Mouse (Mus musculus) liver, embryonic 11.5 days (tissue): ENCODE results near the gene 4931428F04Rik. TPM values are rescaled to one million over a fixed set of nuclear protein-coding genes. Genes with fewer than 3 reads are reported as not detected.

Experiments
- ATAC-seq: fragments of 200-750 bp; cut with Nextera tagmentation; replicated peaks from 2 replicates; pipeline ENCODE4 v1.8.0; 2017; ENCODE audit warnings: moderate number of reproducible peaks, mild to moderate bottlenecking, moderate TSS enrichment, moderate library complexity; ENCODE audit not compliant: low FRiP score
- DNase-seq: peaks from one replicate; pipeline ENCODE4 v3.0.0-alpha.2; 2017; ENCODE audit warnings: low spot score
- H3K27ac ChIP-seq: fragments of 300-500 bp; sonication (generic); 2 replicates; pipeline ENCODE4 v1.5.1; 2014; ENCODE audit warnings: mild to moderate bottlenecking, low read depth, low read length, control low read depth
- H3K27me3 ChIP-seq: fragments of 300-500 bp; sonication (generic); replicated peaks from 2 replicates; pipeline ENCODE4 v1.6.1; 2014; ENCODE audit warnings: low read length, mixed read lengths; ENCODE audit not compliant: control insufficient read depth, insufficient read depth
- H3K36me3 ChIP-seq: fragments of 300-500 bp; sonication (generic); 2 replicates; pipeline ENCODE4 v1.6.1; 2014; ENCODE audit warnings: mild to moderate bottlenecking, low read length, moderate library complexity, mixed read lengths; ENCODE audit not compliant: control insufficient read depth, insufficient read depth
- H3K4me1 ChIP-seq: fragments of 300-500 bp; sonication (generic); replicated peaks from 2 replicates; pipeline ENCODE4 v1.6.1; 2014; ENCODE audit warnings: low read length, mixed read lengths; ENCODE audit not compliant: control insufficient read depth, insufficient read depth
- H3K4me2 ChIP-seq: fragments of 300-500 bp; sonication (generic); 2 replicates; pipeline ENCODE4 v1.6.1; 2014; ENCODE audit warnings: mild to moderate bottlenecking, control low read depth, moderate library complexity
- H3K4me3 ChIP-seq: fragments of 300-500 bp; sonication (generic); 2 replicates; pipeline ENCODE4 v1.5.1; 2014; ENCODE audit warnings: low read depth, low read length, control low read depth
- H3K9ac ChIP-seq: fragments of 300-500 bp; sonication (generic); 2 replicates; pipeline ENCODE4 v1.6.1; 2014; ENCODE audit warnings: low read depth, low read length, control low read depth
- H3K9me3 ChIP-seq: fragments of 300-500 bp; sonication (generic); 2 replicates; pipeline ENCODE4 v1.6.1; 2016; ENCODE audit warnings: low read length, inconsistent platforms, mixed read lengths; ENCODE audit not compliant: control insufficient read depth
- WGBS: fragments of 180-500 bp; shearing (Covaris S2); extraction: QIAGEN DNeasy Blood & Tissue Kit; methylation state at CpG from one replicate; pipeline ENCODE4 v1.1.7; 2014; 5-methylcytosine and 5-hydroxymethylcytosine counted together
- polyA plus RNA-seq: library from polyadenylated mRNA; unstranded; fragments of >200 nt; fragmentation: Nextera tagmentation; extraction: Ambion mirVana; gene quantifications from 2 replicates; pipeline ENCODE4 v1.2.1, GENCODE M21; 2014

4931428F04Rik gene
- polyA plus RNA-seq, 1 experiment from 2014 or later: 4.7 TPM

- H3K27me3 ChIP-seq: no peaks in the 10 kb centered on the region
- no peaks in the 10 kb centered on the region for H3K9me3 ChIP-seq
- ATAC-seq (no peak), DNase-seq (no peak)
- H3K4me3 ChIP-seq: no peak overlapping the region
- H3K36me3 ChIP-seq: peaks cover 55% of the 10 kb centered on the region
- WGBS: 84% methylated on average over 9 of the region's 9 CpGs
- H3K4me1 ChIP-seq: peaks cover 52% of the 10 kb centered on the region
- H3K4me2 ChIP-seq: no peak overlapping the region
- H3K27ac ChIP-seq: 0 out of 2 replicates have a peak overlapping the region, but pooled peaks have one; percentile 6
- no peak overlapping the region for H3K9ac ChIP-seq
These were observed 14.2 kb upstream of the 4931428F04Rik start for GRCm38 (mm10) chr8:105303874-105304273.

DNA sequence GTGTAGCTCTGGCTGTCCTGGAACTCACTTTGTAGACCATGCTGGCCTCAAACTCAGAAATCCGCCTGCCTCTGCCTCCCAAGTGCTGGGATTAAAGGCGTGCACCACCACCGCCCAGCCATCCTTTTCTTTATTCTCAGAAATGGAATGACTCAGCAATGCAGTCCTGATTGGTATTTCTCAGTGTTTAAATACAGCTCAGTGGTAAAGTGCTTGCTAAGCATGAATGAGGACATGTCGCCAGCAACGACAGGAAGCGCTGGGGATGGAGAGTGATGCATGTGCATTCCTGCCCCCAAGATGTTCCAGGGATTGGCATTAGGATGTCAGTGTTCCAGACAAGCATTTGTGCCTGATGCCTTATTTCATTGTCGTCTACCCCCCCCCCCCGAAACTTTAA is 13.7 kb upstream of the 4931428F04Rik start:
- H3K4me3 ChIP-seq: no peak overlapping the region
- WGBS: 76% methylated on average over 8 of the region's 8 CpGs
- ATAC-seq: no peak
- H3K9ac ChIP-seq: no peak overlapping the region
- H3K27me3 ChIP-seq: no peaks in the 10 kb centered on the region
- H3K27ac ChIP-seq: no peak overlapping the region
- no peak overlapping the region for H3K4me2 ChIP-seq
- H3K4me1 ChIP-seq: peaks cover 56% of the 10 kb centered on the region
- DNase-seq: no peak
- H3K9me3 ChIP-seq: no peaks in the 10 kb centered on the region
- H3K36me3 ChIP-seq: peaks cover 58% of the 10 kb centered on the region

- H3K9me3 ChIP-seq: no peaks in the 10 kb centered on the region
- H3K27me3 ChIP-seq: no peaks in the 10 kb centered on the region
- peaks cover 54% of the 10 kb centered on the region for H3K4me1 ChIP-seq
- DNase-seq (no peak), ATAC-seq (peak; percentile 86)
- H3K4me3 ChIP-seq: peak overlapping the region; percentile 99
- H3K36me3 ChIP-seq: peaks cover 50% of the 10 kb centered on the region
- peak overlapping the region; percentile 83 for H3K27ac ChIP-seq
- WGBS: 52% methylated on average over 8 of the region's 8 CpGs
- H3K9ac ChIP-seq: peak overlapping the region; percentile 67
- peak overlapping the region; percentile 76 for H3K4me2 ChIP-seq
These were observed 10.3 kb upstream of the 4931428F04Rik start for GRCm38 (mm10) chr8:105299962-105300361.

GRCm38 (mm10) chr8:105298351-105299252 is 8.9 kb upstream of the 4931428F04Rik start:
- Histone ChIP-seq H3K27me3 (no peaks in the 10 kb centered on the region), H3K4me3 (peak overlapping the region; percentile 99), H3K4me2 (peak overlapping the region; percentile 76), H3K4me1 (peaks cover 44% of the 10 kb centered on the region), H3K9me3 (no peaks in the 10 kb centered on the region), H3K27ac (peak overlapping the region; percentile 83), H3K9ac (peak overlapping the region; percentile 97), H3K36me3 (peaks cover 40% of the 10 kb centered on the region)
- ATAC-seq (no peak), DNase-seq (no peak)
- WGBS: 38% methylated on average over 18 of the region's 18 CpGs

DNA sequence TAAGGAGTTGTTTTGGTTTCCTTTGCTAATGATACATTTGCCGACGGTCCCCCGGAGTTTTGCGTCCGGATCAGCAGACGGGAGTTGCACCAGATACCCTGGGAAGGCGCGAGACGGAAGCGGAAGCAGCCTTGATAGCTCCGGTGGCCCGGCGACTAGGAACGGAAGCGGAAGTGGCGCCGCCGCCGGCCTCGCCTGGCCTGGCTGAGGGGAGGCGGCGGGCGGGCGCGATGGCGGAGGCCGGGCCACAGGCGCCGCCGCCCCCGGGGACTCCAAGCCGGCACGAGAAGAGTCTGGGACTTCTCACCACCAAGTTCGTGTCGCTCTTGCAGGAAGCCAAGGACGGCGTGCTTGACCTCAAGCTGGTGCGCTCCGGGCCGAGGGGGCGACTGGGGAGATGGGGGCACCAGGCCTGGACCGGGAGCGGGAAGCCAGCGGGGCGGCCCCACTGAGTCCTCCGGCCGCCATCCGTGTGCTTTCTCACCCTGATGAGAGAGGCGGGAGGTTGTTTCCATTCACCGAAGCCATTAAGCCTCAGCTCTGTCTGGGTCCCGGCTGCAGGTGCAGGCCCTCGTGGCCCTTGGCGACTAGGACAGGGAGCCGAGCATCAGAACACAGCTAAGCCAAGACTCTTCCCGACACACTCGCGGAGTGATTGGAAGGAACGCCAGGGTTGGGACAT is 8.0 kb upstream of the 4931428F04Rik start, which contains the start of gene E2f4:
TSS of gene E2f4 (plus strand) at position 153 of the 682 bp plus-strand sequence.
- Histone ChIP-seq H3K4me1 (peaks cover 40% of the 10 kb centered on the region), H3K9me3 (no peaks in the 10 kb centered on the region)

DNA sequence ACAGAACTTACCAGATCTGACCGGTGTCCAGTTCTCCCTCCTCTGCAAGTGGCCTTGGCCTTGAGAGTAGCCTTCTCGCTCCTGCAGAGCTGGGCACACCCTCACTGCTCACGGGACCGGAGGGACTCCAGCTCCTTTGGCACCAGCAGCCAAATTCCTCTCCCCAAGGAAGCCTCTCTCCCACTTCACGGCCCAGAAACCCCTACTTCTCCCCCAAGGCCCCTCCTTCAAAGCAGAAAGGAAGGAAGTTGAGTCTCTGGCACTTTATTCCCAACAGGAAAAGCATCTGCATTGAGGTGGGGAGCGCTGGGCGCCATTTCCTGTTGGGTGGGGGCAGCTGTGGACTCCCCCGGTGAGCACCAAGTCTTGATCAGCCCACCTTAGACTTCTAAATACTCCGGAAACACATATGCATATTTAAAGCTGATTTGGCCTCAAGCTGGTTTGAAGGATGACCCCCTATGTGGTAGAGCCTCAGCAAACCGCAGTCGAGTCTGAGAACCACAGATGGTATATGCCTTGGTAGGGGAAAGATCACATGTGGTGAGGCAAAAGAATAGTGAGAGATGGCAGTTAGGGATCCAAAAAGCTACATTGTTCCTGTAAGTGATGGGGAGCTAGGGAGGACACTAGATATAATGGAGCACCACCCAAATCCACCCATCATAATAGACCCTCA is 6.4 kb upstream of the 4931428F04Rik start, which contains the start of gene Exoc3l:
TSS of gene Exoc3l (minus strand) at position 207 of the 679 bp plus-strand sequence.
- Histone ChIP-seq H3K9ac (peak within 1 kb of the TSS; percentile 97), H3K4me2 (peak within 1 kb of the TSS; percentile 76), H3K27ac (0 out of 2 replicates have a peak within 1 kb of the TSS, but pooled peaks have one; percentile 52), H3K4me1 (peaks cover 28% of the 10 kb centered on the region), H3K4me3 (peak within 1 kb of the TSS; percentile 99), H3K27me3 (no peaks in the 10 kb centered on the region), H3K36me3 (peaks cover 18% of the 10 kb centered on the region), H3K9me3 (no peaks in the 10 kb centered on the region)
- ATAC-seq: no peak
- 37% methylated on average over 11 of the region's 11 CpGs for WGBS
- DNase-seq: no peak

More for the DNA sequence above, 8.0 kb upstream of the 4931428F04Rik start, which contains the start of gene E2f4:
- under 1% methylated on average over 58 of the region's 58 CpGs for WGBS
- DNase-seq: peak; percentile 94
- H3K9ac ChIP-seq: peak within 1 kb of the TSS; percentile 97
- peak within 1 kb of the TSS; percentile 76 for H3K4me2 ChIP-seq
- ATAC-seq: peak; percentile 81
- H3K27me3 ChIP-seq: no peaks in the 10 kb centered on the region
- peak within 1 kb of the TSS; percentile 99 for H3K4me3 ChIP-seq
- H3K27ac ChIP-seq: peak within 1 kb of the TSS; percentile 83
- peaks cover 34% of the 10 kb centered on the region for H3K36me3 ChIP-seq

DNA sequence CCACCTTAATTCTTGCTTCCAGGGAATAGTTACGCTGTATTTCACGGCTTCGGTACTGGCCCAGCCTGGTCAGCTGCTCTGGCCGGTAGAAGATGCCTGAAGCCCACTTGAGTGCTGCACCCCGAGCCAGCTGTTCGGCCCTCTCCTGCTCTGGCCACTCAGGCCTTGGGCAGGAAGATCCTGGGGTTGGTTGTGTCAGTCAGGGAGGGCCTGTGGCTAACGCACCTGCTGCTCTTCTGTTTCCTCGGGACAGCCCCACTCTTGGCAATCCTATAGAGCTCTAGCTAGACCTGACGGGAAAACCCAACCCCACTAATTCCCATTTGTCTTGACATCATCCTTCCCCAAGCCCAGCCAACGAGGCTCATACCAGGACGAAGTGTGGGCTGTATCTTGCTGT is 5.6 kb upstream of the 4931428F04Rik start:
- H3K4me3 ChIP-seq: peak overlapping the region; percentile 26
- ATAC-seq: no peak
- DNase-seq: no peak
- peak overlapping the region; percentile 76 for H3K4me2 ChIP-seq
- H3K27ac ChIP-seq: no peak overlapping the region
- H3K27me3 ChIP-seq: peaks cover 6% of the 10 kb centered on the region
- peaks cover 27% of the 10 kb centered on the region for H3K4me1 ChIP-seq
- 67% methylated on average over 11 of the region's 11 CpGs for WGBS
- peak overlapping the region; percentile 10; the same call in 1 of the 2 replicates for H3K9ac ChIP-seq
- peaks cover 13% of the 10 kb centered on the region; the same call in 1 of the 2 replicates for H3K36me3 ChIP-seq
- H3K9me3 ChIP-seq: no peaks in the 10 kb centered on the region

- Histone ChIP-seq H3K4me3 (peak overlapping the region; percentile 26), H3K36me3 (peaks cover 9% of the 10 kb centered on the region; the same call in 1 of the 2 replicates), H3K4me2 (peak overlapping the region; percentile 76), H3K27ac (no peak overlapping the region), H3K27me3 (peaks cover 11% of the 10 kb centered on the region), H3K9me3 (no peaks in the 10 kb centered on the region), H3K9ac (peak overlapping the region; percentile 10; the same call in 1 of the 2 replicates), H3K4me1 (peaks cover 30% of the 10 kb centered on the region)
- DNase-seq (no peak), ATAC-seq (no peak)
- 73% methylated on average over 9 of the region's 9 CpGs for WGBS
These were observed 5.1 kb upstream of the 4931428F04Rik start for GRCm38 (mm10) chr8:105294776-105295175.
